Mouse (Mus musculus) urinary bladder, postnatal 25 days (tissue): Measurements from ENCODE around the gene Zfp202.
"Not testable (repeated sequence)": the region's sequence is repeated elsewhere in the genome, so short reads cannot be mapped to it uniquely, and the experiment has no call there.

Source experiments
- DNase-seq: peaks from one replicate; pipeline ENCODE4 v3.0.0; 2022; ENCODE audit warnings: low spot score

The Zfp202 gene

GRCm38 (mm10) chr9:40192098-40193038 is at the start of gene Zfp202:
Gene Zfp202, plus strand, starts transcription at chr9:40192316.
- DNase-seq, result peak; percentile 85

GRCm38 (mm10) chr9:40155118-40155644 is 36.9 kb upstream of the Zfp202 start:
- no peak for DNase-seq

GRCm38 (mm10) chr9:40166446-40166845 is 25.7 kb upstream of the Zfp202 start:
- DNase-seq, result no peak

- DNase-seq, result no peak
Observed at GRCm38 (mm10) chr9:40177017-40177416, 15.1 kb upstream of the Zfp202 start.

GRCm38 (mm10) chr9:40180620-40181019 is 11.5 kb upstream of the Zfp202 start, which contains the start of gene Olfr986:
Gene Olfr986, plus strand, starts transcription at chr9:40180920.
- no peak for DNase-seq

- not testable (repeated sequence) for DNase-seq
Observed at GRCm38 (mm10) chr9:40185166-40185565, 7.0 kb upstream of the Zfp202 start.

GRCm38 (mm10) chr9:40191086-40191876 is 835 bp upstream of the Zfp202 start:
- DNase-seq, result no peak

GRCm38 (mm10) chr9:40195981-40196380 is 3.9 kb downstream of the Zfp202 start:
- DNase-seq, result peak; percentile 16

GRCm38 (mm10) chr9:40206546-40206950 is 14.4 kb downstream of the Zfp202 start:
- DNase-seq, result no peak

GRCm38 (mm10) chr9:40210744-40211143 is 18.6 kb downstream of the Zfp202 start:
- DNase-seq, result no peak

- DNase-seq, result no peak
Observed at GRCm38 (mm10) chr9:40214058-40214457, 21.9 kb downstream of the Zfp202 start.

- DNase-seq, result no peak
Observed at GRCm38 (mm10) chr9:40216651-40217050, 24.5 kb downstream of the Zfp202 start.

GRCm38 (mm10) chr9:40224289-40224688 is 32.2 kb downstream of the Zfp202 start:
- no peak for DNase-seq

- peak; percentile 34 for DNase-seq
Observed at GRCm38 (mm10) chr9:40227874-40228789, 36.0 kb downstream of the Zfp202 start.

- DNase-seq, result no peak
Observed at GRCm38 (mm10) chr9:40228804-40229331, 36.8 kb downstream of the Zfp202 start.

- no peak for DNase-seq
Observed at GRCm38 (mm10) chr9:40229479-40229878, 37.4 kb downstream of the Zfp202 start.

GRCm38 (mm10) chr9:40231019-40231418 is 38.9 kb downstream of the Zfp202 start:
- DNase-seq, result no peak

GRCm38 (mm10) chr9:40234233-40235072 is 42.3 kb downstream of the Zfp202 start:
- no peak for DNase-seq

GRCm38 (mm10) chr9:40235220-40235619 is 43.1 kb downstream of the Zfp202 start:
- DNase-seq, result no peak

- DNase-seq, result no peak
Observed at GRCm38 (mm10) chr9:40239749-40240148, 47.6 kb downstream of the Zfp202 start.
